Comparison of ENCODE assay signal across 16 mouse cellular contexts in the genomic region with DNA sequence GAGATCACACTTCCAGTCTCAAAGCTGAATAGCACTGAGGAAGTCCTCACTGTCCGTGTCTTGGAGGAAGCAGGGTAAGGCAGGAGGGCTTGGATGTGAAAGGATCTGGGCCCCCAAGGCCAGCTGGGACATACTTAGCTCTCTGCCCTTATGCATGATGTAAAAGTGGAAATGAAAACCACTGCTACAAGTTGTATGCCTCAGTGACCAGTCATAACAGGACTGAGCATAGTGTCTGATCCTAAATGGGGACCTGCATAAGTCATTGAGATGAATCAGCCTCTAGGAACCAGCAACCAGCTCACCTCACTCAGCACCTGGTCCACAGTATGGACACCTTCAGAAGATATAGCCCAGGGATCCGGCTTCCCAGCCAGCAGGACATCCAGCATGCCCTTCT.
"Had no signal": no experiment of that assay in that cellular context is flagged by ENCODE, and none has a peak within 500 bp of the region (broad histone marks: within the 10 kb centered on the region; RNA-seq: fewer than 3 reads in every experiment).

No protein-coding gene starts in this region.

- H3K4me3 ChIP-seq: limb, embryonic 12.5 days; limb, embryonic 15.5 days; liver, embryonic 12.5 days; liver, embryonic 15.5 days; lung, embryonic 15.5 days; megakaryocyte, embryonic 14.5 days; midbrain, embryonic 10.5 days; midbrain, embryonic 13.5 days; myocyte; neural tube, embryonic 13.5 days had no signal

- DNase-seq: retina, postnatal 1 day; spleen, adult 18-20 months; thymus, adult 2 months; thymus, postnatal 14 days; thymus, postnatal 4 days had no signal

- H3K9ac ChIP-seq: limb, embryonic 12.5 days; limb, embryonic 15.5 days; liver, embryonic 12.5 days; liver, embryonic 15.5 days; lung, embryonic 15.5 days; midbrain, embryonic 13.5 days; neural tube, embryonic 13.5 days had no signal

- H3K27me3 ChIP-seq: limb, embryonic 12.5 days; limb, embryonic 15.5 days; liver, embryonic 12.5 days; liver, embryonic 15.5 days; lung, embryonic 15.5 days; megakaryocyte, embryonic 14.5 days; midbrain, embryonic 13.5 days; neural tube, embryonic 13.5 days had no signal

- H3K27ac ChIP-seq: limb, embryonic 12.5 days; limb, embryonic 15.5 days; liver, embryonic 12.5 days; liver, embryonic 15.5 days; lung, embryonic 15.5 days; midbrain, embryonic 10.5 days; midbrain, embryonic 13.5 days; neural tube, embryonic 13.5 days; stomach, postnatal 0 days had no signal

- H3K4me1 ChIP-seq: limb, embryonic 12.5 days; limb, embryonic 15.5 days; liver, embryonic 15.5 days; lung, embryonic 15.5 days; midbrain, embryonic 10.5 days; midbrain, embryonic 13.5 days; neural tube, embryonic 13.5 days had no signal

- H3K9me3 ChIP-seq: limb, embryonic 12.5 days; limb, embryonic 15.5 days; liver, embryonic 12.5 days; liver, embryonic 15.5 days; lung, embryonic 15.5 days; megakaryocyte, embryonic 14.5 days; midbrain, embryonic 13.5 days; neural tube, embryonic 13.5 days had no signal
